Mouse (Mus musculus): ENCODE data around the gene Polr3g.
"Not testable (repeated sequence)": the region's sequence is repeated elsewhere in the genome, so short reads cannot be mapped to it uniquely, and the experiment has no call there.

Gene Polr3g

GRCm38 (mm10) chr13:81630566-81630965 lies 80.2 kb downstream of the Polr3g start:
- DNase-seq (ENCODE audit: low spot score): no peak

GRCm38 (mm10) chr13:81629395-81629794 lies 81.4 kb downstream of the Polr3g start:
- peak; percentile 84 for DNase-seq (ENCODE audit: low spot score)

- DNase-seq (ENCODE audit: low spot score): peak; percentile 32
Observed at GRCm38 (mm10) chr13:81628631-81629190, 82.1 kb downstream of the Polr3g start.

- not testable (repeated sequence) for DNase-seq (ENCODE audit: low spot score)
Observed at GRCm38 (mm10) chr13:81627861-81628260, 83.0 kb downstream of the Polr3g start.

Data from retina, embryonic 14.5 days (tissue).